ENCODE assay signal across 10 mouse cellular contexts in the genomic region with DNA sequence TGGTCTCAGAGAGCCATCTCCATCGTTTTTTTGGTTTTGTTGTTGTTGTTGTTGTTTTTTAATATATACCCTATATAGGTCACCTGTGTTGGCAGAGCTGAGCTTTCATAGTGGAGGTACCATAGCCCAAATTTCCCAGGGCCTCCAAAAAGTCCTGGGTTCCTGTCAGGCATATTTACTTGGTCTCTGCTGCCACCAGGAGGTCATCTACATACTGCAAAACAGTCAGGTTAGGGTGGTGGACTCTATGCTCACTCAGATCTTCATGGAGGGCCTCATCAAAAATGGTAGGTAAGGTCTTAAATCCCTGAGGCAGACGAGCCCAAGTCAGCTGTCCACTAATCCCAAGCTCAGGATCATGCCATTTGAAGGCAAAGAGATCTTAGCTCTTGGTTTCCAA.
DNase-seq lines count a peak whose midpoint lies in the region; ATAC-seq lines count a peak whose summit lies in the region.
"Had no signal": no experiment of that assay in that cellular context is flagged by ENCODE, and none has a peak within 500 bp of the region (broad histone marks: within the 10 kb centered on the region; RNA-seq: fewer than 3 reads in every experiment).

No protein-coding gene starts in this region.

- ATAC-seq in frontal cortex, adult (ENCODE audit: low TSS enrichment) = peak; percentile 79
- ATAC-seq: hindbrain, embryonic 16.5 days had no signal

- DNase-seq in frontal cortex, postnatal 10 days (ENCODE audit: low spot score in 2 of 2) = no peak
- peak; percentile 35 for DNase-seq in right cerebral cortex, adult 18-20 months
- DNase-seq in right cerebral cortex, postnatal 25 days = no peak
- peak; percentile 29 for DNase-seq in kidney, postnatal 10 days
- no peak for DNase-seq in thymus, adult 18-20 months
- no peak for DNase-seq in spleen, postnatal 4 days (ENCODE audit: low spot score in 2 of 2)
- DNase-seq in ovary, postnatal 36 days (ENCODE audit: low spot score) = no peak
- DNase-seq: cerebellum, adult 9-10 months had no signal

Comparison
In these comparisons a context has a peak if more than half of its experiments do, and no peak if none do; other contexts are left out.
1. DNase-seq: peak in right cerebral cortex, adult 18-20 months (single experiment) and kidney, postnatal 10 days (single experiment); none in frontal cortex, postnatal 10 days (0 of 2), right cerebral cortex, postnatal 25 days (single experiment), thymus, adult 18-20 months (0 of 2), spleen, postnatal 4 days (0 of 2) and ovary, postnatal 36 days (single experiment).